Mouse (Mus musculus): ENCODE measurements around the gene Fnbp1. TPM values are rescaled to one million over a fixed set of nuclear protein-coding genes. Genes with fewer than 3 reads are reported as not detected.

Gene Fnbp1
- polyA plus RNA-seq, 2 experiments = 25.6 to 40.8 TPM

DNA sequence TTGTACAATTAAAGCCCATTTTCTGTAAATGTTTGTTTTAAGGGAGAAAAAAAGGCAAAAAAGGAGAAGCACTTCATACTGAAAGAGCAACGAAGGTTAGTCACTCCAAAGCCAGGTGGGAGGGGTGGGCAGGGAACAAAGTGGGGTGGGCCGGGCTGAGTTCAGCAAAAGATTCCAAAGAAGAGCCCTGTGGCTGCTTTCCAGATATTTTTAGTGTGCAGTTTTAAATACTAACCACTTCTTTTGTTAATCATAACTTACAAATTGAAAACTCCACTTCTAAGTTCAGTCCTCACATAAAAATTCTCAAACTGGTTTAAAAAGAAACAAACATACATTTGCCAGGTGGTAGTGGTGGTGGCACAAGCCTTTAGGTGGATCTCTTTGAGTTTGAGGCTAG lies 44.5 kb downstream of the Fnbp1 start:
- Histone ChIP-seq H3K9ac (ENCODE audit: low read depth, low read length, severe bottlenecking) (no peak overlapping the region), H3K9me3 (ENCODE audit: control insufficient read depth, low read length) (no peaks in the 10 kb centered on the region), H3K36me3 (ENCODE audit: control insufficient read depth, insufficient read depth, low read length) (peaks cover 14% of the 10 kb centered on the region; the same call in 1 of the 2 replicates), H3K4me1 (ENCODE audit: control insufficient read depth, insufficient read depth, low read length) (no peaks in the 10 kb centered on the region; the same call in 1 of the 2 replicates), H3K27me3 (ENCODE audit: control insufficient read depth, insufficient read depth, low read length) (no peaks in the 10 kb centered on the region), H3K27ac (replicated peaks; ENCODE audit: low read depth, low read length) (no peak overlapping the region), H3K4me2 (replicated peaks; ENCODE audit: low read depth, low read length, severe bottlenecking) (no peak overlapping the region), H3K4me3 (replicated peaks; ENCODE audit: low read length) (no peak overlapping the region)
- WGBS = 61% methylated on average over 2 of the region's 2 CpGs
- TF ChIP-seq POLR2A (IDR thresholded peaks at IDR 0.05; ENCODE audit: borderline replicate concordance, extremely low read depth, insufficient read depth, insufficient read length) = no peak
- DNase-seq (ENCODE audit: low spot score) (no peak), ATAC-seq (ENCODE audit: low FRiP score, low read depth) (no peak)

DNA sequence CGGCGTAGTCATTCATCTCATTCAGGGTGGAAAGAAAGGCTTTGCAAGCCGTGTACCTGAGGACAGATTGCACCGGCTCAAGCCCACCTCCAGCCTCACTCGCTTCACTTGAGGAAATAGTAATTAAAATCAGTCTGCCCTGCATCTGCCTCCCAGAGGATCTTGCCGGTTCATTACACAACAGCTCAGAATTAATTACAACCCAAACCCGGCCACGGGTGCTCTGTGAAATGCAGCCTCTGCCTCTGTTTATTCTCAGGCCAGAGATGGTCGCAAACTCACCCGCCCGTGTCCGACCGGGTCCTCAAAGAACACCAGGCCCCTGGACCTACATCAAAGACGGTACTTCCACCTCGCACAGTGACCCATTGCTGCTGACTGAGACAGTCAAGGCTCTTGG lies 45.7 kb downstream of the Fnbp1 start:
- peaks cover 10% of the 10 kb centered on the region; the same call in 1 of the 2 replicates for H3K36me3 ChIP-seq (ENCODE audit: control insufficient read depth, insufficient read depth, low read length)
- no peak for TF ChIP-seq POLR2A (IDR thresholded peaks at IDR 0.05; ENCODE audit: borderline replicate concordance, extremely low read depth, insufficient read depth, insufficient read length)
- no peaks in the 10 kb centered on the region for H3K27me3 ChIP-seq (ENCODE audit: control insufficient read depth, insufficient read depth, low read length)
- no peak overlapping the region for H3K4me2 ChIP-seq (replicated peaks; ENCODE audit: low read depth, low read length, severe bottlenecking)
- no peak for ATAC-seq (ENCODE audit: low FRiP score, low read depth)
- no peak overlapping the region for H3K4me3 ChIP-seq (replicated peaks; ENCODE audit: low read length)
- no peak overlapping the region for H3K27ac ChIP-seq (replicated peaks; ENCODE audit: low read depth, low read length)
- H3K9ac ChIP-seq (ENCODE audit: low read depth, low read length, severe bottlenecking) = no peak overlapping the region
- no peak for DNase-seq (ENCODE audit: low spot score)
- H3K9me3 ChIP-seq (ENCODE audit: control insufficient read depth, low read length) = no peaks in the 10 kb centered on the region
- WGBS = 64% methylated on average over 15 of the region's 15 CpGs
- no peaks in the 10 kb centered on the region; the same call in 1 of the 2 replicates for H3K4me1 ChIP-seq (ENCODE audit: control insufficient read depth, insufficient read depth, low read length)

DNA sequence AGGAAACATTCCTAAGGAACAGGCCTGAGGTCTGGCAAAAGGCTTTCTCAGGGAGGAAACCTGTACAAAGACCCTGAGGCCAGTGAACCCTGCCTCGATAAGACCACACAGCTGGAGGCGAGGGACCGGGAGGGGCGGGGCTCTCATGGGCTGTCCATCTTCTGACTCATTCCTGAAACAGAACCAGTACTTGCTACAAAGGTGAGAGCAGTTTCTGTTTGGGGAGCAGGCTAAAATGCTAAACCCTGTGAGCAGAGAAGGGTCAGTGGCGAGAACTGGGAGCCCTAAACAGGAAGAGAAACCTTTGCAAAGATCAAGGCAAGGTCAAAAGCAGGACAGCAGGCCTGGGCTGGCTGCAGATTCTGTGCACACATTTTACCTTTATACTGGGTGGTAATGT lies 47.2 kb downstream of the Fnbp1 start:
- Histone ChIP-seq H3K27me3 (ENCODE audit: control insufficient read depth, insufficient read depth, low read length) (no peaks in the 10 kb centered on the region), H3K4me3 (replicated peaks; ENCODE audit: low read length) (no peak overlapping the region), H3K36me3 (ENCODE audit: control insufficient read depth, insufficient read depth, low read length) (peaks cover 7% of the 10 kb centered on the region; the same call in 1 of the 2 replicates), H3K9ac (ENCODE audit: low read depth, low read length, severe bottlenecking) (no peak overlapping the region), H3K4me2 (replicated peaks; ENCODE audit: low read depth, low read length, severe bottlenecking) (no peak overlapping the region), H3K9me3 (ENCODE audit: control insufficient read depth, low read length) (no peaks in the 10 kb centered on the region), H3K27ac (replicated peaks; ENCODE audit: low read depth, low read length) (no peak overlapping the region), H3K4me1 (ENCODE audit: control insufficient read depth, insufficient read depth, low read length) (no peaks in the 10 kb centered on the region; the same call in 1 of the 2 replicates)
- TF ChIP-seq POLR2A (IDR thresholded peaks at IDR 0.05; ENCODE audit: borderline replicate concordance, extremely low read depth, insufficient read depth, insufficient read length) = no peak
- ATAC-seq (ENCODE audit: low FRiP score, low read depth) = no peak
- 55% methylated on average over 5 of the region's 5 CpGs for WGBS
- no peak for DNase-seq (ENCODE audit: low spot score)

GRCm38 (mm10) chr2:31092939-31093338 lies 48.9 kb downstream of the Fnbp1 start:
- no peak for TF ChIP-seq POLR2A (IDR thresholded peaks at IDR 0.05; ENCODE audit: borderline replicate concordance, extremely low read depth, insufficient read depth, insufficient read length)

GRCm38 (mm10) chr2:31091182-31091581 lies 50.6 kb downstream of the Fnbp1 start:
- Histone ChIP-seq H3K4me1 (ENCODE audit: control insufficient read depth, insufficient read depth, low read length) (peaks cover 9% of the 10 kb centered on the region), H3K9ac (ENCODE audit: low read depth, low read length, severe bottlenecking) (no peak overlapping the region), H3K27ac (replicated peaks; ENCODE audit: low read depth, low read length) (no peak overlapping the region), H3K27me3 (ENCODE audit: control insufficient read depth, insufficient read depth, low read length) (no peaks in the 10 kb centered on the region), H3K9me3 (ENCODE audit: control insufficient read depth, low read length) (no peaks in the 10 kb centered on the region), H3K4me3 (replicated peaks; ENCODE audit: low read length) (no peak overlapping the region), H3K36me3 (ENCODE audit: control insufficient read depth, insufficient read depth, low read length) (peaks cover 7% of the 10 kb centered on the region), H3K4me2 (replicated peaks; ENCODE audit: low read depth, low read length, severe bottlenecking) (no peak overlapping the region)
- no peak for DNase-seq (ENCODE audit: low spot score)
- no peak for TF ChIP-seq POLR2A (IDR thresholded peaks at IDR 0.05; ENCODE audit: borderline replicate concordance, extremely low read depth, insufficient read depth, insufficient read length)
- WGBS = 53% methylated on average over 3 of the region's 3 CpGs
- no peak for ATAC-seq (ENCODE audit: low FRiP score, low read depth)

More at GRCm38 (mm10) chr2:31092939-31093338, 48.9 kb downstream of the Fnbp1 start:
- Histone ChIP-seq H3K27me3 (ENCODE audit: control insufficient read depth, insufficient read depth, low read length) (no peaks in the 10 kb centered on the region), H3K36me3 (ENCODE audit: control insufficient read depth, insufficient read depth, low read length) (peaks cover 7% of the 10 kb centered on the region), H3K4me1 (ENCODE audit: control insufficient read depth, insufficient read depth, low read length) (peaks cover 4% of the 10 kb centered on the region), H3K9ac (ENCODE audit: low read depth, low read length, severe bottlenecking) (no peak overlapping the region), H3K9me3 (ENCODE audit: control insufficient read depth, low read length) (no peaks in the 10 kb centered on the region), H3K4me2 (replicated peaks; ENCODE audit: low read depth, low read length, severe bottlenecking) (no peak overlapping the region), H3K4me3 (replicated peaks; ENCODE audit: low read length) (no peak overlapping the region), H3K27ac (replicated peaks; ENCODE audit: low read depth, low read length) (no peak overlapping the region)
- DNase-seq (ENCODE audit: low spot score) (no peak), ATAC-seq (ENCODE audit: low FRiP score, low read depth) (no peak)
- WGBS = 96% methylated on average over 3 of the region's 3 CpGs

- H3K27ac ChIP-seq (replicated peaks; ENCODE audit: low read depth, low read length) = no peak overlapping the region
These were observed 52.2 kb downstream of the Fnbp1 start for GRCm38 (mm10) chr2:31089607-31090006.

More at GRCm38 (mm10) chr2:31089607-31090006, 52.2 kb downstream of the Fnbp1 start:
- Histone ChIP-seq H3K4me1 (ENCODE audit: control insufficient read depth, insufficient read depth, low read length) (peaks cover 9% of the 10 kb centered on the region), H3K36me3 (ENCODE audit: control insufficient read depth, insufficient read depth, low read length) (peaks cover 7% of the 10 kb centered on the region), H3K4me3 (replicated peaks; ENCODE audit: low read length) (no peak overlapping the region), H3K9me3 (ENCODE audit: control insufficient read depth, low read length) (no peaks in the 10 kb centered on the region), H3K27me3 (ENCODE audit: control insufficient read depth, insufficient read depth, low read length) (no peaks in the 10 kb centered on the region), H3K4me2 (replicated peaks; ENCODE audit: low read depth, low read length, severe bottlenecking) (no peak overlapping the region), H3K9ac (ENCODE audit: low read depth, low read length, severe bottlenecking) (no peak overlapping the region)
- ATAC-seq (ENCODE audit: low FRiP score, low read depth) (no peak), DNase-seq (ENCODE audit: low spot score) (no peak)
- TF ChIP-seq POLR2A (IDR thresholded peaks at IDR 0.05; ENCODE audit: borderline replicate concordance, extremely low read depth, insufficient read depth, insufficient read length) = no peak
- whole genome bisulfite sequencing = 70% methylated on average over 16 of the region's 16 CpGs
